Mouse (Mus musculus) stomach, postnatal 0 days (tissue): ENCODE measurements around the gene Ankrd10.
"Not testable (repeated sequence)": the region's sequence is repeated elsewhere in the genome, so short reads cannot be mapped to it uniquely, and the experiment has no call there.

Experiments
- CTCF ChIP-seq: IDR thresholded peaks from 2 replicates; pipeline ENCODE4 v1.5.1; 2016; ENCODE audit warnings: antibody characterized with exemption, low read depth, mild to moderate bottlenecking, moderate library complexity
- EP300 ChIP-seq: optimal IDR thresholded peaks from 2 replicates; pipeline ENCODE3; 2016; ENCODE audit warnings: antibody characterized with exemption

- TF ChIP-seq EP300, CTCF: not testable (repeated sequence)
Observed at GRCm38 (mm10) chr8:11568193-11568592, 67.4 kb downstream of the Ankrd10 start.
